Mouse (Mus musculus): ENCODE measurements at regions not wholly inside any gene's neighbourhood (a gene's known extent, or its start where the extent isn't known, plus 50 kb on each side); places are given as distances from the start of the nearest gene placed in this dataset.

- no peak for DNase-seq
These were observed 164.4 kb downstream of the Slc30a10 start for GRCm38 (mm10) chr1:185619011-185619410.

GRCm38 (mm10) chr1:185628401-185628800, 173.8 kb downstream of the Slc30a10 start:
- no peak for DNase-seq

GRCm38 (mm10) chr1:185629976-185630375, 175.3 kb downstream of the Slc30a10 start:
- no peak for DNase-seq

GRCm38 (mm10) chr1:185638631-185639030, 184.0 kb downstream of the Slc30a10 start:
- DNase-seq: no peak

- no peak for DNase-seq
These were observed 184.8 kb downstream of the Slc30a10 start for GRCm38 (mm10) chr1:185639486-185639885.

GRCm38 (mm10) chr1:185644026-185644425, 189.4 kb downstream of the Slc30a10 start:
- DNase-seq: no peak

- DNase-seq: no peak
These were observed 193.5 kb downstream of the Slc30a10 start for GRCm38 (mm10) chr1:185648128-185648527.

GRCm38 (mm10) chr1:185648926-185649325, 194.3 kb downstream of the Slc30a10 start:
- no peak for DNase-seq

- DNase-seq: no peak
These were observed 196.3 kb downstream of the Slc30a10 start for GRCm38 (mm10) chr1:185650926-185651325.

GRCm38 (mm10) chr1:185655021-185655420, 200.4 kb downstream of the Slc30a10 start:
- no peak for DNase-seq

GRCm38 (mm10) chr1:185655461-185655860, 200.8 kb downstream of the Slc30a10 start:
- DNase-seq: no peak

GRCm38 (mm10) chr1:185657286-185657685, 202.6 kb downstream of the Slc30a10 start:
- DNase-seq: no peak

- DNase-seq: no peak
These were observed 204.8 kb downstream of the Slc30a10 start for GRCm38 (mm10) chr1:185659476-185659875.

GRCm38 (mm10) chr1:185662336-185662735, 207.7 kb downstream of the Slc30a10 start:
- DNase-seq: no peak

- DNase-seq: no peak
These were observed 215.5 kb downstream of the Slc30a10 start for GRCm38 (mm10) chr1:185670029-185670741.

- no peak for DNase-seq
These were observed 218.3 kb downstream of the Slc30a10 start for GRCm38 (mm10) chr1:185672940-185673339.

GRCm38 (mm10) chr1:185675674-185676420, 221.2 kb downstream of the Slc30a10 start:
- no peak for DNase-seq

GRCm38 (mm10) chr1:185681610-185682457, 227.2 kb downstream of the Slc30a10 start:
- DNase-seq: peak; percentile 32 to 44

- DNase-seq: no peak
These were observed 227.8 kb downstream of the Slc30a10 start for GRCm38 (mm10) chr1:185682458-185682750.

GRCm38 (mm10) chr1:185684638-185685037, 230.0 kb downstream of the Slc30a10 start:
- DNase-seq: no peak

GRCm38 (mm10) chr1:185688506-185688905, 233.9 kb downstream of the Slc30a10 start:
- no peak for DNase-seq

GRCm38 (mm10) chr1:185695394-185695793, 240.7 kb downstream of the Slc30a10 start:
- DNase-seq: no peak

- no peak for DNase-seq
These were observed 245.1 kb downstream of the Slc30a10 start for GRCm38 (mm10) chr1:185699758-185700157.

GRCm38 (mm10) chr1:185726324-185726723, 271.7 kb downstream of the Slc30a10 start:
- DNase-seq: no peak

Measured in B cell, adult 2 months (primary cell).